Mouse (Mus musculus): ENCODE measurements around the gene Ola1.

GRCm38 (mm10) chr2:73056090-73056956 is 162.4 kb downstream of the Ola1 start:
- TF ChIP-seq POLR2A (IDR thresholded peaks at IDR 0.05; ENCODE audit: borderline replicate concordance, insufficient read depth, low read length) (no peak), CTCF (IDR thresholded peaks at IDR 0.05; ENCODE audit: borderline replicate concordance, insufficient read depth, low read depth, low read length) (no peak)

Data from cerebellum, adult 2 months (tissue).